Mouse (Mus musculus) adrenal gland, postnatal 4 days (tissue): ENCODE data around the gene Ctbp2. TPM values are rescaled to one million over a fixed set of nuclear protein-coding genes. Genes with fewer than 3 reads are reported as not detected.

Experiments
- DNase-seq, 2 experiments: peaks; one replicate each; pipeline ENCODE4 v3.0.0; 2021 to 2022; ENCODE audit warnings: low spot score in 2 of 2, mixed read lengths in 2 of 2
- long read RNA-seq, 2 experiments: library from polyadenylated mRNA; stranded (forward); transcript quantifications; one replicate each; pipeline ENCODE4 v2.0.0; 2021
- total RNA-seq, 2 experiments: library from RNA; stranded (reverse); gene quantifications; 2 replicates each; pipeline ENCODE4 v1.2.3; 2021

Ctbp2 gene
- total RNA-seq, result 10 to 100 TPM; 86.7 to 94.1 TPM
- long read RNA-seq, experiment 1, transcript Ctbp2-201 (11 exons, 2,321 nt), result major isoform, 9 of 30 reads
- long read RNA-seq, experiment 1, partial matches to known transcripts, result 8 of 30 reads
- long read RNA-seq, experiment 1, other reads (novel, unspliced or antisense), result 9 of 30 reads
- long read RNA-seq, experiment 2, transcript Ctbp2-201 (11 exons, 2,321 nt), result minor isoform, 25 of 96 reads
- long read RNA-seq, experiment 2, transcript Ctbp2-209 (10 exons, 1,997 nt), result major isoform, 27 of 96 reads
- long read RNA-seq, experiment 2, partial matches to known transcripts, result 11 of 96 reads
- long read RNA-seq, experiment 2, other reads (novel, unspliced or antisense), result 33 of 96 reads

- DNase-seq, result peak; percentile 82 to 84
Observed at GRCm38 (mm10) chr7:133123999-133124700, at the start of gene Ctbp2. Gene Ctbp2, minus strand, starts transcription at chr7:133124354.

GRCm38 (mm10) chr7:133171403-133172032 is 47.4 kb upstream of the Ctbp2 start:
- DNase-seq, result no peak

GRCm38 (mm10) chr7:133168928-133169327 is 44.8 kb upstream of the Ctbp2 start:
- DNase-seq, result no peak

GRCm38 (mm10) chr7:133167903-133168302 is 43.7 kb upstream of the Ctbp2 start:
- DNase-seq, result no peak

GRCm38 (mm10) chr7:133164770-133165169 is 40.6 kb upstream of the Ctbp2 start:
- no peak for DNase-seq

- no peak for DNase-seq
Observed at GRCm38 (mm10) chr7:133163011-133163410, 38.9 kb upstream of the Ctbp2 start.

- DNase-seq, result no peak
Observed at GRCm38 (mm10) chr7:133162131-133162530, 38.0 kb upstream of the Ctbp2 start.

- no peak for DNase-seq
Observed at GRCm38 (mm10) chr7:133161362-133162080, 37.4 kb upstream of the Ctbp2 start.

- DNase-seq, result no peak
Observed at GRCm38 (mm10) chr7:133159519-133159918, 35.4 kb upstream of the Ctbp2 start.

- DNase-seq, result no peak
Observed at GRCm38 (mm10) chr7:133155621-133156020, 31.5 kb upstream of the Ctbp2 start.

- no peak for DNase-seq
Observed at GRCm38 (mm10) chr7:133154846-133155245, 30.7 kb upstream of the Ctbp2 start.

GRCm38 (mm10) chr7:133139689-133140336 is 15.7 kb upstream of the Ctbp2 start:
- no peak for DNase-seq

- DNase-seq, result no peak
Observed at GRCm38 (mm10) chr7:133133552-133133951, 9.4 kb upstream of the Ctbp2 start.

- DNase-seq, result no peak
Observed at GRCm38 (mm10) chr7:133132702-133133101, 8.5 kb upstream of the Ctbp2 start.

- no peak for DNase-seq
Observed at GRCm38 (mm10) chr7:133124701-133125485, 739 bp upstream of the Ctbp2 start.

- peak; percentile 46 to 51 for DNase-seq
Observed at GRCm38 (mm10) chr7:133123244-133123998, 733 bp downstream of the Ctbp2 start, which contains the start of gene Fgfr2. Gene Fgfr2, minus strand, starts transcription at chr7:133123350.

- peak; percentile 44 to 47 for DNase-seq
Observed at GRCm38 (mm10) chr7:133122379-133123243, 1.5 kb downstream of the Ctbp2 start.
